Mouse (Mus musculus) limb, embryonic 15.5 days (tissue): ENCODE measurements at regions not wholly inside any gene's neighbourhood (a gene's known extent, or its start where the extent isn't known, plus 50 kb on each side); places are given as distances from the start of the nearest gene placed in this dataset.

Experiments
- ATAC-seq: fragments of 200-750 bp; cut with Nextera tagmentation; 2 replicates; pipeline ENCODE4 v1.8.0; 2017; ENCODE audit warnings: low read depth, moderate TSS enrichment; ENCODE audit not compliant: insufficient number of reproducible peaks, low FRiP score, low TSS enrichment
- H3K27ac ChIP-seq: fragments of 300-500 bp; sonication (generic); 2 replicates; pipeline ENCODE4 v1.5.1; 2015; ENCODE audit warnings: moderate library complexity, mild to moderate bottlenecking, inconsistent platforms
- H3K27me3 ChIP-seq: fragments of 300-500 bp; sonication (generic); 2 replicates; pipeline ENCODE4 v1.6.1; 2015; ENCODE audit warnings: inconsistent platforms
- H3K36me3 ChIP-seq: fragments of 300-500 bp; sonication (generic); 2 replicates; pipeline ENCODE4 v1.6.1; 2015; ENCODE audit warnings: inconsistent platforms
- H3K4me1 ChIP-seq: fragments of 300-500 bp; sonication (generic); 2 replicates; pipeline ENCODE4 v1.6.1; 2015; ENCODE audit warnings: inconsistent platforms
- H3K4me2 ChIP-seq: fragments of 300-500 bp; sonication (generic); 2 replicates; pipeline ENCODE4 v1.6.1; 2015; ENCODE audit warnings: mild to moderate bottlenecking, inconsistent platforms
- H3K4me3 ChIP-seq: fragments of 300-500 bp; sonication (generic); 2 replicates; pipeline ENCODE4 v1.5.1; 2015; ENCODE audit warnings: mild to moderate bottlenecking, inconsistent platforms
- H3K9ac ChIP-seq: fragments of 300-500 bp; sonication (generic); 2 replicates; pipeline ENCODE4 v1.6.1; 2015; ENCODE audit warnings: inconsistent platforms
- H3K9me3 ChIP-seq: fragments of 300-500 bp; sonication (generic); 2 replicates; pipeline ENCODE4 v1.6.1; 2016; ENCODE audit warnings: inconsistent platforms
- WGBS: fragments of 180-500 bp; shearing (Covaris S2); methylation state at CpG from one replicate; pipeline ENCODE4 v1.1.7; 2015; 5-methylcytosine and 5-hydroxymethylcytosine counted together

DNA sequence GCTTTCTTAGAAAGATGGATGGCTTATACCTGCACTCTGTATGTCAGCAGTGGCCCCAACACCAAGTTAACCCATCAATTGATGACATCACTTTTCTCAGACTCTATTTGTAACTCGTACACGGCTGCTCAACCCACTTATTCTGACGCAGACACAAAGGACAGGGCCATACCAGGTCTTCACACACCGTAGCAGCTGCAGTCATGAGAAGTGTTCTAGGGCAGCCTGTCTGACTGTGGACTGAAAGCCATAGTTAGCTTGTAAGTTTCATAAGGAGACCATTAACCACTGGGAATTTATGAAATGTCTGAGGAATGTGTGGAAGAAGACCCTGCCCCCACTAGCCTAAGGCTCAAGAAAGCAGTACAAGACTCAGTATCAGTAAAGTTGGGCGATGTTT is 56.3 kb upstream of the Oxtr start:
- H3K4me2 ChIP-seq = no peak overlapping the region
- no peaks in the 10 kb centered on the region for H3K9me3 ChIP-seq
- ATAC-seq = no peak
- H3K27me3 ChIP-seq = 0 out of 2 replicates have a peak, but pooled peaks cover 9% of the 10 kb centered on the region
- no peaks in the 10 kb centered on the region for H3K4me1 ChIP-seq
- no peaks in the 10 kb centered on the region for H3K36me3 ChIP-seq
- WGBS = 60% methylated on average over 5 of the region's 5 CpGs
- H3K4me3 ChIP-seq = no peak overlapping the region
- H3K27ac ChIP-seq = no peak overlapping the region
- H3K9ac ChIP-seq = no peak overlapping the region

DNA sequence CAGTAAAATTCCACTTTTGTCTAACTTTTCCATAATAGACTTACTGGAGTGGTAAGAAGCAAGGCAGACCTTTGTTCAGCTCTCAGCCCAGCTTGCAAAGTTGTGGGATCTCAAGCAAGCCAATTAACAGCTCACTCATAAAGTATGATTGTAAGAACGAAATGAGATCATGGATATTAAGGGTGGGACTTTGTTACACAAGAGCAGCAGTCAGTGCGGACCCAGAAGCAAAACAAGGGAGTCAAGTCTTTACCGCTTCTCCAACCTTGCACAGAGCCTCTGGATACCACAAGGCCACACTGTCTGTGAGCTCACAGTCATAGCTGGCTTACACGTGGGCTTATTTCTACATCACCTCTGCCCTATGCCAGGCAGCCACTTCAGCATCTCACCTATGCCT is 54.6 kb upstream of the Oxtr start:
- H3K4me1 ChIP-seq = no peaks in the 10 kb centered on the region
- WGBS = 61% methylated on average over 4 of the region's 4 CpGs
- no peak overlapping the region for H3K4me2 ChIP-seq
- no peak overlapping the region for H3K27ac ChIP-seq
- no peak overlapping the region for H3K4me3 ChIP-seq
- ATAC-seq = no peak; the same call in 1 of the 2 replicates
- H3K9ac ChIP-seq = no peak overlapping the region
- no peaks in the 10 kb centered on the region for H3K36me3 ChIP-seq
- H3K27me3 ChIP-seq = no peaks in the 10 kb centered on the region
- H3K9me3 ChIP-seq = no peaks in the 10 kb centered on the region

DNA sequence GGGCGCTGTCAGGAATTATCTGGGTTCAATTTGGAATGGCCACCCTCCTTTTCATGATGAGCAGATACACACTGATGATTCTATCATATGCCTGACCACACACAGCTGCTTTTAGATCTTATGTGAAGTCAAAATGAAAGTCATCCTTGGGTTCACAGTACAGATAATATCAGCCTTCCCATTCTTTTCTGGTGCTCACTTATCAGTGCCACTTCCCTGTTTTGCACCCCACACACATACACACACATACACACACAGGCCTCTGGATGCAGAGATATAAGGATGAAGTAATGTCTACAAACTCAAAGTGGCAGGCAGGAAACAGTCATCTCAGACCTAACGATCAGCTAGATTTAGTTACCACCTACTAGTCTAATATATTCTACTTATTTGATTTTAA is 52.9 kb upstream of the Oxtr start:
- no peak overlapping the region for H3K27ac ChIP-seq
- no peak overlapping the region for H3K4me2 ChIP-seq
- H3K36me3 ChIP-seq = no peaks in the 10 kb centered on the region
- no peaks in the 10 kb centered on the region for H3K9me3 ChIP-seq
- H3K4me1 ChIP-seq = no peaks in the 10 kb centered on the region
- no peaks in the 10 kb centered on the region for H3K27me3 ChIP-seq
- no peak for ATAC-seq
- 84% methylated on average over 2 of the region's 2 CpGs for WGBS
- no peak overlapping the region for H3K4me3 ChIP-seq
- no peak overlapping the region for H3K9ac ChIP-seq
